Comparison of ENCODE assay signal across 22 mouse cellular contexts in the genomic region with DNA sequence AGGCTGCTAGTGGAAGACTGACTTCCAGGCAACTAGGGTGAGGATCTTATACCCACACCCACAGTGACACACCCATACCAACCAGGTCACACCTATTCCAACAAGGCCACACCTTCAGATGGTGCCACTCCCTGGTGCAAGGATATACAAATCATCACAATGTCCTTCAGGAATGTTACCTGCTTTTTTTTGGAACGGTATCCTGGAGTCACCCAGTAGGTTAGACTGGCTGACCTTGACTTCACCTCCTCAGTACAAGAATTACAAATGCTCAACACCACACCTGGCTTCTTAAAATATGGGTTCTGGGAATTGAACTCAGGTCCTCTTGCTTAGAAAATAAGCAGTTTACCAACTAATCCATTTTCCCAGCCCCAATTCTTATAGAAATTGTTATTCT.
A peak's percentile ranks its signal among the peaks of the same experiment; 100 is the strongest.
DNase-seq lines count a peak whose midpoint lies in the region; ATAC-seq and TF ChIP-seq lines count a peak whose summit lies in the region.
"Had no signal": no experiment of that assay in that cellular context is flagged by ENCODE, and none has a peak within 500 bp of the region (broad histone marks: within the 10 kb centered on the region; RNA-seq: fewer than 3 reads in every experiment).

No protein-coding gene starts in this region.

- peak; percentile 55 for DNase-seq in ES-CJ7 (ENCODE audit: low read depth, low spot score)
- DNase-seq in ES-E14 (ENCODE audit: low read depth, low spot score), result no peak
- DNase-seq in ZHBTc4 (ENCODE audit: low read depth, low spot score), result peak; percentile 38
- DNase-seq in gastrocnemius, adult 18-20 months (ENCODE audit: low spot score), result no peak
- DNase-seq: adrenal gland, adult 2 months; adrenal gland, postnatal 10 days; adrenal gland, postnatal 25 days; cerebellum, adult 11 months; cerebellum, adult 18-20 months; cerebellum, adult 8-10 months; cerebellum, adult 9-11 months; cerebellum, postnatal 14 days; cerebellum, postnatal 36 days; embryo, embryonic 11 days had no signal

- H3K36me3 ChIP-seq in ES-E14 (ENCODE audit: control insufficient read depth, insufficient read depth, low read length, poor library complexity, severe bottlenecking), result no peaks in the 10 kb centered on the region
- H3K36me3 ChIP-seq: embryonic facial prominence, embryonic 13.5 days; embryonic facial prominence, embryonic 15.5 days; forebrain, embryonic 10.5 days; forebrain, embryonic 12.5 days had no signal

- H3K4me1 ChIP-seq in ES-E14 (ENCODE audit: control insufficient read depth in 2 of 2, insufficient read depth in 2 of 2, low read length in 2 of 2, poor library complexity in 1 of 2), result no peaks in the 10 kb centered on the region; a peak in 1 of 4 replicates
- H3K4me1 ChIP-seq: embryonic facial prominence, embryonic 13.5 days; embryonic facial prominence, embryonic 15.5 days; forebrain, embryonic 10.5 days; forebrain, embryonic 12.5 days had no signal

- in situ Hi-C loops in ES-E14 (cut with MboI; ENCODE audit: low sequenced_read_pairs in 2 of 2, unreplicated experiment in 2 of 2), result no loop called here

- H3K4me3 ChIP-seq in ES-E14 (ENCODE audit: insufficient read depth in 1 of 2, low read depth in 1 of 2, low read length in 2 of 2, poor library complexity in 1 of 2, severe bottlenecking in 1 of 2), result no peak overlapping the region
- H3K4me3 ChIP-seq: embryonic facial prominence, embryonic 13.5 days; embryonic facial prominence, embryonic 15.5 days; erythroblast, embryonic 14.5 days; forebrain, embryonic 10.5 days; forebrain, embryonic 12.5 days had no signal

- ATAC-seq in granulocyte monocyte progenitor cell, adult 5-6 weeks (replicated peaks; ENCODE audit: poor library complexity, severe bottlenecking), result no peak
- ATAC-seq: forebrain, embryonic 14.5 days; forebrain, embryonic 16.5 days had no signal

- no peak overlapping the region for H3K9ac ChIP-seq in ES-E14 (ENCODE audit: insufficient read depth, low read depth, low read length, poor library complexity, severe bottlenecking)
- H3K9ac ChIP-seq: embryonic facial prominence, embryonic 13.5 days; embryonic facial prominence, embryonic 15.5 days; forebrain, embryonic 12.5 days had no signal

- no peak overlapping the region for H3K27ac ChIP-seq in ES-E14 (ENCODE audit: insufficient read depth, low read depth, low read length, poor library complexity, severe bottlenecking)
- H3K27ac ChIP-seq: embryonic facial prominence, embryonic 13.5 days; embryonic facial prominence, embryonic 15.5 days; forebrain, embryonic 10.5 days; forebrain, embryonic 12.5 days had no signal

- H3K9me3 ChIP-seq in ES-E14 (ENCODE audit: control insufficient read depth, insufficient read depth, low read depth, low read length), result no peaks in the 10 kb centered on the region
- H3K9me3 ChIP-seq: embryonic facial prominence, embryonic 13.5 days; embryonic facial prominence, embryonic 15.5 days; forebrain, embryonic 10.5 days; forebrain, embryonic 12.5 days had no signal

TF ChIP-seq in ES-E14, 5 proteins besides CTCF, POLR2A, EP300 and RAD21:
- no peak for TF ChIP-seq CHD2 (IDR thresholded peaks at IDR 0.05; ENCODE audit: low read depth, low read length)
- 0 out of 2 replicates have a peak, but pooled peaks have one; percentile 12 for TF ChIP-seq ZNF384 (IDR thresholded peaks at IDR 0.05; ENCODE audit: low read depth, low read length)

Comparison
In these comparisons a context has a peak if more than half of its experiments do, and no peak if none do; other contexts are left out.
1. DNase-seq: peak in ES-CJ7 (single experiment) and ZHBTc4 (single experiment); none in ES-E14 (single experiment) and gastrocnemius, adult 18-20 months (single experiment).